Mouse (Mus musculus) inflammation-experienced regulatory T-cells, adult 16 weeks (primary cell): Measurements from ENCODE around the gene Akap10. TPM values are rescaled to one million over a fixed set of nuclear protein-coding genes. Genes with fewer than 3 reads are reported as not detected.

Experiments
- polyA plus RNA-seq: library from polyadenylated mRNA; unstranded; fragments of 100-300 nt; shearing (Covaris generic); gene quantifications from one replicate; pipeline ENCODE4 v1.2.1, GENCODE M21; 2017

Akap10 gene
- polyA plus RNA-seq = 61.9 TPM

GRCm38 (mm10) chr11:61930098-61930517, at the start of gene Akap10:
Gene Akap10 (minus strand): TSS chr11:61930252.

GRCm38 (mm10) chr11:61956572-61957295, 26.7 kb upstream of the Akap10 start, which contains the start of gene Specc1:
Gene Specc1 (plus strand): TSS chr11:61956763.

GRCm38 (mm10) chr11:61854988-61855411, 75.1 kb downstream of the Akap10 start, which contains the start of gene Ulk2:
Gene Ulk2 (minus strand): TSS chr11:61855073.

Other genes starting within 250 kb of the Akap10 start
- 3.7 TPM for gene Fam83g, start 246.2 kb downstream of the Akap10 start, polyA plus RNA-seq
- gene Slc5a10, start 209.4 kb downstream of the Akap10 start, polyA plus RNA-seq = 0.18 TPM
- gene Prpsap2, start 168.2 kb downstream of the Akap10 start, polyA plus RNA-seq = 33.7 TPM
- 3.6 TPM for gene Ulk2, start 75.2 kb downstream of the Akap10 start, polyA plus RNA-seq
- gene Specc1, start 26.5 kb upstream of the Akap10 start, polyA plus RNA-seq = 4.2 TPM